Mouse (Mus musculus): ENCODE measurements around the gene Ppp1r13b. TPM values are rescaled to one million over a fixed set of nuclear protein-coding genes. Genes with fewer than 3 reads are reported as not detected.

Ppp1r13b gene
- total and polyA plus RNA-seq, 3 experiments, result 0.42 to 2.0 (median 0.64) TPM

DNA sequence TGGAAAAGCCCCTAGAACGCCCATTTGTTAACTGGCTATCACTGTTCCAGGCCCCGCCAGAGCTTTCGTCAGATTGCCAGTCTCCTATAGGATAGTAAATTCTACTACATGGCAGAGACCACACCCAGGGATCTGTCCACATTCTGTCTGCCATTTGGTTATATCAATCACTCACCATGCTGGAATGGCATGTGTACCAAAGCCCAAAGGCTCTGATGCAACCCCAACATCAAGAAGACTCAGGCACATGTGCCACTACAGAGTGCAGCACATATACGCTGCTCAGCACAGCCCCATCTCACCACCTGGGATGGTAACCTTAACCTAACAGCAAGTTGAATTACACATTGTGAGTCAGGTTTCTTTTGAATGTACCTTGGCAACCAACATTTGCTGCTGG is 62.0 kb downstream of the Ppp1r13b start:
- peaks cover 7 to 18% of the 10 kb centered on the region in 2 experiments for H3K4me1 ChIP-seq (ENCODE audit: control insufficient read depth in 1 of 2, insufficient read depth in 2 of 2)
- dilution Hi-C loops (cut with MboI; ENCODE audit: extremely low pct_ligation_motif_present, extremely low pct_unique_long_range_greater_than_20kb, low sequenced_read_pairs) (no loop called here), in situ Hi-C loops (cut with MboI; ENCODE audit: low pct_ligation_motif_present, low pct_unique_long_range_greater_than_20kb, low sequenced_read_pairs) (no loop called here)
- H3K4me3 ChIP-seq (replicated peaks in 1 of 3; ENCODE audit: low read depth in 2 of 3, low read length in 2 of 3, poor library complexity in 1 of 3), result no peak overlapping the region
- H3K9ac ChIP-seq (ENCODE audit: insufficient read depth, low read depth), result no peak overlapping the region
- DNase-seq (ENCODE audit: extremely low read depth), result no peak
- no peak overlapping the region for H3K4me2 ChIP-seq (ENCODE audit: insufficient read depth, low read depth, poor library complexity, severe bottlenecking)
- H3K36me3 ChIP-seq (replicated peaks in 1 of 2; ENCODE audit: control insufficient read depth in 1 of 2, insufficient read depth in 1 of 2, low read length in 1 of 2), result no peaks in the 10 kb centered on the region
- H3K27ac ChIP-seq (ENCODE audit: insufficient read depth, low read depth), result no peak overlapping the region
- no peaks in the 10 kb centered on the region for H3K9me3 ChIP-seq (replicated peaks; ENCODE audit: low read length)
- TF ChIP-seq MAX (IDR thresholded peaks at IDR 0.05; ENCODE audit: low read length) (no peak), PAX5 (IDR thresholded peaks at IDR 0.05; ENCODE audit: low read length) (no peak), ELF1 (IDR thresholded peaks at IDR 0.05; ENCODE audit: low read depth, low read length) (no peak), ZNF384 (IDR thresholded peaks at IDR 0.05; ENCODE audit: low read depth, low read length) (no peak), UBTF (IDR thresholded peaks at IDR 0.05; ENCODE audit: low read depth, low read length) (no peak), RCOR1 (conservative IDR thresholded peaks at IDR 0.05; ENCODE audit: low read depth, low read length) (no peak), ETS1 (conservative IDR thresholded peaks at IDR 0.05; ENCODE audit: low read depth, low read length) (no peak), MAZ (IDR thresholded peaks at IDR 0.05; ENCODE audit: low read depth, low read length) (no peak), POLR2A (IDR thresholded peaks at IDR 0.05; ENCODE audit: low read depth, low read length) (no peak), MYC (IDR thresholded peaks at IDR 0.05; ENCODE audit: low read depth, low read length) (no peak), MEF2A (IDR thresholded peaks at IDR 0.05; ENCODE audit: borderline replicate concordance, low read depth, low read length) (no peak), CHD1 (IDR thresholded peaks at IDR 0.05; ENCODE audit: low read depth, low read length) (no peak), SIN3A (IDR thresholded peaks at IDR 0.05; ENCODE audit: low read length) (no peak), TCF12 (IDR thresholded peaks at IDR 0.05; ENCODE audit: low read depth, low read length) (no peak), MAFK (IDR thresholded peaks at IDR 0.05; ENCODE audit: insufficient replicate concordance, low read length) (no peak), ZMIZ1 (IDR thresholded peaks at IDR 0.05; ENCODE audit: low read depth, low read length) (no peak), USF1 (IDR thresholded peaks at IDR 0.05; ENCODE audit: low read depth, low read length) (no peak), CHD2 (IDR thresholded peaks at IDR 0.05; ENCODE audit: low read length) (no peak), MXI1 (IDR thresholded peaks at IDR 0.05; ENCODE audit: low read depth, low read length) (no peak)
- no peaks in the 10 kb centered on the region for H3K79me2 ChIP-seq (replicated peaks; ENCODE audit: control insufficient read depth, extremely low read depth, insufficient read depth, poor library complexity, severe bottlenecking)
- H3K27me3 ChIP-seq (replicated peaks), result no peaks in the 10 kb centered on the region

DNA sequence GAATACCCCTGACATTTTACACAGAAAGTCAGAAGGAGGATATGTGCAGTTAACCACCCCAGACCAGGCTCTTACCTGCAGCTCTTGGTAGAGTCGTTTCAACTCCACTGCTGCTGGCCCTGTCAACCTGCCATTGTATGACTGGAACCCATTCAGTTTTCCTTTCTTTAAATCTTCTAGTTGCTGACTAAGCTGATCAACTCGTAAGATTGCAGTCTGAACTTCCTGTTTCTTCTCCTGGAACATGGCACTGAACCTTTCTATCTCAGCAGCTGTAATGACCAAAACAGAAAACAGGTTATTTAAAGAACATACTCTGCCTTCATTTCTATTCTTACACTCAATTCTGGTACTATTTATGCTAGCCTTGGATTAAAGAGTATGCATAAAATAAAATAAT is 64.4 kb downstream of the Ppp1r13b start:
- TF ChIP-seq MAFK (IDR thresholded peaks at IDR 0.05; ENCODE audit: insufficient replicate concordance, low read length), result peak; percentile 54; the same call in 1 of the 2 replicates
- TF ChIP-seq CTCF (conservative IDR thresholded peaks at IDR 0.05 in 1 of 2, IDR thresholded peaks at IDR 0.05 in 1 of 2; ENCODE audit: low read depth in 2 of 2, low read length in 2 of 2), result no peak

More for the DNA sequence above, 64.4 kb downstream of the Ppp1r13b start:
- dilution Hi-C loops (cut with MboI; ENCODE audit: extremely low pct_ligation_motif_present, extremely low pct_unique_long_range_greater_than_20kb, low sequenced_read_pairs), result no loop called here
- DNase-seq (ENCODE audit: extremely low read depth), result peak; percentile 22
- H3K4me2 ChIP-seq (ENCODE audit: insufficient read depth, low read depth, poor library complexity, severe bottlenecking), result no peak overlapping the region
- peaks cover 7 to 18% of the 10 kb centered on the region in 2 experiments for H3K4me1 ChIP-seq (ENCODE audit: control insufficient read depth in 1 of 2, insufficient read depth in 2 of 2)
- H3K9me3 ChIP-seq (replicated peaks; ENCODE audit: low read length), result no peaks in the 10 kb centered on the region
- in situ Hi-C loops (cut with MboI; ENCODE audit: low pct_ligation_motif_present, low pct_unique_long_range_greater_than_20kb, low sequenced_read_pairs), result no loop called here
- no peak overlapping the region for H3K27ac ChIP-seq (ENCODE audit: insufficient read depth, low read depth)
- H3K9ac ChIP-seq (ENCODE audit: insufficient read depth, low read depth), result no peak overlapping the region
- H3K79me2 ChIP-seq (replicated peaks; ENCODE audit: control insufficient read depth, extremely low read depth, insufficient read depth, poor library complexity, severe bottlenecking), result no peaks in the 10 kb centered on the region
- peaks cover 0 to 3% of the 10 kb centered on the region in 2 experiments for H3K36me3 ChIP-seq (replicated peaks in 1 of 2; ENCODE audit: control insufficient read depth in 1 of 2, insufficient read depth in 1 of 2, low read length in 1 of 2)
- no peaks in the 10 kb centered on the region for H3K27me3 ChIP-seq (replicated peaks)
- H3K4me3 ChIP-seq (replicated peaks in 1 of 3; ENCODE audit: low read depth in 2 of 3, low read length in 2 of 3, poor library complexity in 1 of 3), result no peak overlapping the region

Measured in CH12.LX (cell line).